Mouse (Mus musculus) MEL (cell line): Measurements from ENCODE around the gene Ttbk2. TPM values are rescaled to one million over a fixed set of nuclear protein-coding genes. Genes with fewer than 3 reads are reported as not detected.
A peak's percentile ranks its signal among the peaks of the same experiment; 100 is the strongest.

Experiments used
- DNase-seq: peaks from one replicate; pipeline ENCODE4 v3.0.0; 2011; ENCODE audit warnings: low read depth, low spot score
- H3K27ac ChIP-seq: 2 replicates; pipeline ENCODE4 v1.5.1; 2012; ENCODE audit warnings: low read depth, mild to moderate bottlenecking, control low read depth, low read length, moderate library complexity; ENCODE audit not compliant: control insufficient read depth
- H3K27me3 ChIP-seq, 2 experiments: fragments of 150-350 bp in 1 of 2; sonication (generic) in 1 of 2; 2 replicates each; pipeline ENCODE4 v1.6.1; 2012; ENCODE audit warnings: low read length in 2 of 2, mild to moderate bottlenecking in 2 of 2, improper control_type of control experiment in 1 of 2, moderate library complexity in 1 of 2; ENCODE audit not compliant: insufficient read depth in 2 of 2, control insufficient read depth in 1 of 2
- H3K36me3 ChIP-seq, 2 experiments: 2 replicates each; pipeline ENCODE4 v1.6.1; 2012 to 2014; ENCODE audit warnings: low read length in 2 of 2, improper control_type of control experiment in 1 of 2, inconsistent platforms in 1 of 2, mild to moderate bottlenecking in 1 of 2; ENCODE audit not compliant: insufficient read depth in 2 of 2, control insufficient read depth in 1 of 2
- H3K4me1 ChIP-seq, 2 experiments: fragments of 150-350 bp in 1 of 2; sonication (generic) in 1 of 2; 2 replicates each; pipeline ENCODE4 v1.6.1; 2012; ENCODE audit warnings: low read length in 2 of 2, improper control_type of control experiment in 1 of 2, mild to moderate bottlenecking in 1 of 2; ENCODE audit not compliant: insufficient read depth in 2 of 2, control insufficient read depth in 1 of 2
- H3K4me3 ChIP-seq, 2 experiments: fragments of 150-350 bp in 1 of 2; sonication (generic) in 1 of 2; 2 replicates each; pipeline ENCODE4 v1.5.1; 2012; ENCODE audit warnings: low read depth in 2 of 2, low read length in 2 of 2, mild to moderate bottlenecking in 2 of 2, moderate library complexity in 2 of 2, control low read depth in 1 of 2, improper control_type of control experiment in 1 of 2; ENCODE audit not compliant: control insufficient read depth in 1 of 2, insufficient read depth in 1 of 2
- H3K79me2 ChIP-seq: 2 replicates; pipeline ENCODE4 v1.6.1; 2012; ENCODE audit warnings: mild to moderate bottlenecking, low read length, moderate library complexity; ENCODE audit not compliant: control insufficient read depth, poor library complexity, insufficient read depth
- H3K9ac ChIP-seq: 2 replicates; pipeline ENCODE4 v1.6.1; 2012; ENCODE audit warnings: low read depth, mild to moderate bottlenecking, control low read depth, low read length, moderate library complexity; ENCODE audit not compliant: control insufficient read depth, poor library complexity, severe bottlenecking
- H3K9me3 ChIP-seq: fragments of 150-350 bp; sonication (generic); replicated peaks from 2 replicates; pipeline ENCODE4 v1.6.1; 2012; ENCODE audit warnings: mild to moderate bottlenecking, low read length, improper control_type of control experiment, moderate library complexity; ENCODE audit not compliant: insufficient read depth
- BHLHE40 ChIP-seq: IDR thresholded peaks from 2 replicates; pipeline ENCODE4 v1.6.1; 2012; ENCODE audit warnings: low read depth, mild to moderate bottlenecking, inconsistent platforms, low read length, improper control_type of control experiment, borderline replicate concordance
- CHD1 ChIP-seq: IDR thresholded peaks from 2 replicates; pipeline ENCODE4 v1.6.1; 2012; ENCODE audit warnings: low read depth, mild to moderate bottlenecking, inconsistent platforms, low read length, improper control_type of control experiment
- CHD2 ChIP-seq: IDR thresholded peaks from 2 replicates; pipeline ENCODE4 v1.6.1; 2011; ENCODE audit warnings: low read length, improper control_type of control experiment
- CTCF ChIP-seq, 3 experiments: IDR thresholded peaks in 2 of 3; conservative IDR thresholded peaks in 1 of 3; 2 replicates each; pipeline ENCODE4 v1.5.1; 2011 to 2012; ENCODE audit warnings: low read length in 3 of 3, low read depth in 2 of 3, mild to moderate bottlenecking in 2 of 3, improper control_type of control experiment in 1 of 3, inconsistent platforms in 1 of 3, mixed read lengths in 1 of 3, moderate library complexity in 1 of 3; ENCODE audit not compliant: control insufficient read depth in 1 of 3, insufficient read depth in 1 of 3, poor library complexity in 1 of 3, severe bottlenecking in 1 of 3
- E2F4 ChIP-seq: IDR thresholded peaks from 2 replicates; pipeline ENCODE4 v1.6.1; 2011; ENCODE audit warnings: low read depth, low read length, improper control_type of control experiment, borderline replicate concordance
- EP300 ChIP-seq, 2 experiments: IDR thresholded peaks; 2 replicates each; pipeline ENCODE4 v1.6.1; 2011; ENCODE audit warnings: improper control_type of control experiment in 2 of 2, low read length in 2 of 2, low read depth in 1 of 2, mild to moderate bottlenecking in 1 of 2
- ETS1 ChIP-seq: IDR thresholded peaks from 2 replicates; pipeline ENCODE4 v1.6.1; 2012; ENCODE audit warnings: low read depth, mild to moderate bottlenecking, inconsistent platforms, low read length, improper control_type of control experiment, moderate library complexity
- GABPA ChIP-seq: IDR thresholded peaks from 2 replicates; pipeline ENCODE4 v1.6.1; 2012; ENCODE audit warnings: low read depth, mild to moderate bottlenecking, inconsistent platforms, low read length, improper control_type of control experiment, moderate library complexity
- GATA1 ChIP-seq: IDR thresholded peaks from 2 replicates; pipeline ENCODE4 v1.6.1; 2011; ENCODE audit warnings: low read depth, low read length, improper control_type of control experiment
- HCFC1 ChIP-seq: IDR thresholded peaks from 2 replicates; pipeline ENCODE4 v1.6.1; 2012; ENCODE audit warnings: low read depth, mild to moderate bottlenecking, inconsistent platforms, low read length, improper control_type of control experiment, moderate library complexity
- JUND ChIP-seq: IDR thresholded peaks from 2 replicates; pipeline ENCODE4 v1.6.1; 2011; ENCODE audit warnings: low read depth, mild to moderate bottlenecking, improper control_type of control experiment, low read length
- KAT2A ChIP-seq: conservative IDR thresholded peaks from 2 replicates; pipeline ENCODE4 v1.6.1; 2012; ENCODE audit warnings: low read depth, low read length, improper control_type of control experiment, inconsistent platforms
- MAFK ChIP-seq: IDR thresholded peaks from 2 replicates; pipeline ENCODE4 v1.6.1; 2011; ENCODE audit warnings: low read depth, mild to moderate bottlenecking, low read length, improper control_type of control experiment, borderline replicate concordance
- MAX ChIP-seq: IDR thresholded peaks from 2 replicates; pipeline ENCODE4 v1.6.1; 2011; ENCODE audit warnings: low read length, improper control_type of control experiment
- MAZ ChIP-seq: IDR thresholded peaks from 2 replicates; pipeline ENCODE4 v1.6.1; 2012; ENCODE audit warnings: low read depth, mild to moderate bottlenecking, inconsistent platforms, low read length, improper control_type of control experiment
- MEF2A ChIP-seq: IDR thresholded peaks from 2 replicates; pipeline ENCODE4 v1.6.1; 2014; ENCODE audit warnings: low read depth, mild to moderate bottlenecking, inconsistent platforms, low read length, improper control_type of control experiment; ENCODE audit not compliant: poor library complexity, insufficient replicate concordance, severe bottlenecking; ENCODE audit errors: extremely low read depth
- MXI1 ChIP-seq: IDR thresholded peaks from 2 replicates; pipeline ENCODE4 v1.6.1; 2011; ENCODE audit warnings: mild to moderate bottlenecking, low read depth, low read length, improper control_type of control experiment
- MYB ChIP-seq: IDR thresholded peaks from 2 replicates; pipeline ENCODE4 v1.6.1; 2011; ENCODE audit warnings: mild to moderate bottlenecking, low read depth, low read length, improper control_type of control experiment
- MYC ChIP-seq: IDR thresholded peaks from 2 replicates; pipeline ENCODE4 v1.6.1; 2011; ENCODE audit warnings: low read depth, mild to moderate bottlenecking, low read length, improper control_type of control experiment, moderate library complexity
- NELFE ChIP-seq: IDR thresholded peaks from 2 replicates; pipeline ENCODE4 v1.6.1; 2011; ENCODE audit warnings: low read depth, low read length, improper control_type of control experiment
- NRF1 ChIP-seq: IDR thresholded peaks from 2 replicates; pipeline ENCODE4 v1.6.1; 2014; ENCODE audit warnings: low read depth, mild to moderate bottlenecking, inconsistent platforms, low read length, improper control_type of control experiment, moderate library complexity; ENCODE audit not compliant: poor library complexity, insufficient read depth, severe bottlenecking
- POLR2AphosphoS2 ChIP-seq: IDR thresholded peaks from 2 replicates; pipeline ENCODE4 v1.6.1; 2011; ENCODE audit warnings: low read length, improper control_type of control experiment
- POLR2AphosphoS5 ChIP-seq: IDR thresholded peaks from 2 replicates; pipeline ENCODE4 v1.6.1; 2012; ENCODE audit warnings: low read depth, borderline replicate concordance, mild to moderate bottlenecking, inconsistent platforms, low read length, moderate library complexity, mixed read lengths
- RCOR1 ChIP-seq: IDR thresholded peaks from 2 replicates; pipeline ENCODE4 v1.6.1; 2012; ENCODE audit warnings: low read depth, mild to moderate bottlenecking, inconsistent platforms, low read length, improper control_type of control experiment
- SIN3A ChIP-seq: IDR thresholded peaks from 2 replicates; pipeline ENCODE4 v1.6.1; 2012; ENCODE audit warnings: low read length, improper control_type of control experiment, inconsistent platforms
- TAL1 ChIP-seq: IDR thresholded peaks from 2 replicates; pipeline ENCODE4 v1.6.1; 2012; ENCODE audit warnings: mild to moderate bottlenecking, inconsistent platforms, low read length, moderate library complexity, mixed read lengths
- TBP ChIP-seq: IDR thresholded peaks from 2 replicates; pipeline ENCODE4 v1.8.0; 2011; ENCODE audit warnings: low read depth, low read length, improper control_type of control experiment
- TCF12 ChIP-seq: IDR thresholded peaks from 2 replicates; pipeline ENCODE4 v1.6.1; 2014; ENCODE audit warnings: low read depth, mild to moderate bottlenecking, inconsistent platforms, low read length, improper control_type of control experiment, moderate library complexity
- UBTF ChIP-seq: IDR thresholded peaks from 2 replicates; pipeline ENCODE4 v1.6.1; 2012; ENCODE audit warnings: low read depth, mild to moderate bottlenecking, inconsistent platforms, low read length, improper control_type of control experiment, moderate library complexity, borderline replicate concordance; ENCODE audit not compliant: insufficient read depth
- ZC3H11A ChIP-seq: IDR thresholded peaks from 2 replicates; pipeline ENCODE4 v1.6.1; 2012; ENCODE audit warnings: low read depth, mild to moderate bottlenecking, inconsistent platforms, low read length, improper control_type of control experiment
- ZKSCAN1 ChIP-seq: IDR thresholded peaks from 2 replicates; pipeline ENCODE4 v1.6.1; 2012; ENCODE audit warnings: low read depth, mild to moderate bottlenecking, inconsistent platforms, low read length, improper control_type of control experiment, moderate library complexity
- ZNF384 ChIP-seq: IDR thresholded peaks from 2 replicates; pipeline ENCODE4 v1.6.1; 2012; ENCODE audit warnings: low read depth, mild to moderate bottlenecking, inconsistent platforms, low read length, improper control_type of control experiment
- polyA plus RNA-seq, 2 experiments: library from polyadenylated mRNA; stranded (reverse) in 1 of 2; unstranded in 1 of 2; fragments of >175 nt in 1 of 2; fragments of >200 nt in 1 of 2; gene quantifications; 2 replicates each; pipeline versions ENCODE4 v1.2.1 to v1.2.4; 2012; ENCODE audit warnings: low replicate concordance in 2 of 2, low read depth in 1 of 2; ENCODE audit not compliant: insufficient read length in 2 of 2, insufficient read depth in 1 of 2, missing spikeins in 1 of 2
- total RNA-seq: library from RNA; depleted of rRNA; stranded (reverse); fragments of 300-350 nt; gene quantifications from 2 replicates; pipeline ENCODE4 v1.2.3, GENCODE M21; 2012

Gene Ttbk2
- total and polyA plus RNA-seq, 3 experiments = 2.1 to 3.0 TPM; not detected in 1

DNA sequence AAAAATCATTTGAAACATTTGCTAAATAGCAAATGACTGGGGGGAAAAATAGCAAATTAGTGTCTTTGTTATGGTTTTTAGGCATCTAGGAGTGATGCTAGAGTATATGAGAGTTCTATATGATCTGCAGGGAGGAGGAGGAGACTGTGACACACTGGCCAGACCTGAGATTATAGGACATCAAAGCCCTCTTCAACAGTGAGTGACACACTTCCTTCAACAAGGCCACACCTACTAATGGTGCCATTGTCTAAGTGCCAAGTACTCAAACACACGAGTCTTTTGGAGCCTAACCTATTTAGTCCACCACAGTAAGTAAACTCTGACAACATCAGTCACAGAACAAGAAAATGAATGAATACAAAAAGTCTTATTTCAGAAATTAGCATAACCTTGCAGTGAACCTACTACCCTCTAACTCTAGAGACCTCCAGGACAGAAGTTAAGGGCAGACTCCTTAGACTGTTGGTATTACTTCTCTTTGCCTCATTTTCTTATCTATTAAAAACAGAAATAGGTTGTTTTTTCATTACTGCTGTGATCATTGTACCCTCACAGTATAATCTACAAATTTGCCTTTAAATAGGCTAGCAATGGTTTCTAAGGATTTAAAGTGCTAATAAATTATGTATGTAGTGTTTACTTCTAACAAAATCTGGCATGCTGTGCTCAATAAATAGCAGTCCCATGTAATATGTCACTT, 23.3 kb downstream of the Ttbk2 start:
- Histone ChIP-seq H3K27me3 (no peaks in the 10 kb centered on the region), H3K4me1 (peaks cover 12 to 30% of the 10 kb centered on the region in 2 experiments), H3K9me3 (no peaks in the 10 kb centered on the region), H3K79me2 (no peaks in the 10 kb centered on the region), H3K9ac (peak overlapping the region; percentile 21; the same call in 1 of the 2 replicates), H3K4me3 (peak overlapping the region in 1 of 2 experiments; percentile 52; a peak in 2 of 4 replicates), H3K27ac (peak overlapping the region; percentile 82), H3K36me3 (peaks cover 0 to 27% of the 10 kb centered on the region in 2 experiments; a peak in 2 of 4 replicates)
- TF ChIP-seq BHLHE40 (no peak), TAL1 (peak; percentile 63), ETS1 (peak; percentile 30; the same call in 1 of the 2 replicates), SIN3A (0 out of 2 replicates have a peak, but pooled peaks have one; percentile 56), TCF12 (peak; percentile 68; the same call in 1 of the 2 replicates), NELFE (no peak), MYB (no peak), MYC (no peak), RCOR1 (peak; percentile 53), HCFC1 (0 out of 2 replicates have a peak, but pooled peaks have one; percentile 14), POLR2AphosphoS5 (no peak), GABPA (no peak), UBTF (no peak), JUND (no peak), MAZ (no peak), CTCF (IDR thresholded peaks at IDR 0.05 in 2 of 3, conservative IDR thresholded peaks at IDR 0.05 in 1 of 3; ENCODE audit: control insufficient read depth in 1 of 3, insufficient read depth in 1 of 3, low read depth in 2 of 3, low read length in 3 of 3, poor library complexity in 1 of 3, severe bottlenecking in 1 of 3) (no peak), CHD2 (no peak), GATA1 (peak; percentile 44; the same call in 1 of the 2 replicates), ZKSCAN1 (no peak), MEF2A (peak; percentile 12; the same call in 1 of the 2 replicates), POLR2AphosphoS2 (no peak), ZC3H11A (no peak), CHD1 (no peak), MAFK (no peak), ZNF384 (peak; percentile 39; the same call in 1 of the 2 replicates), E2F4 (no peak), MXI1 (0 out of 2 replicates have a peak, but pooled peaks have one; percentile 29), EP300 (IDR thresholded peaks at IDR 0.05; ENCODE audit: low read depth in 1 of 2, low read length in 2 of 2) (peak in 1 of 2 experiments; percentile 76), KAT2A (no peak), MAX (no peak), TBP (no peak), NRF1 (no peak)
- DNase-seq = peak; percentile 82
